Comparison of ENCODE assay signal across 8 mouse cellular contexts in the genomic region with DNA sequence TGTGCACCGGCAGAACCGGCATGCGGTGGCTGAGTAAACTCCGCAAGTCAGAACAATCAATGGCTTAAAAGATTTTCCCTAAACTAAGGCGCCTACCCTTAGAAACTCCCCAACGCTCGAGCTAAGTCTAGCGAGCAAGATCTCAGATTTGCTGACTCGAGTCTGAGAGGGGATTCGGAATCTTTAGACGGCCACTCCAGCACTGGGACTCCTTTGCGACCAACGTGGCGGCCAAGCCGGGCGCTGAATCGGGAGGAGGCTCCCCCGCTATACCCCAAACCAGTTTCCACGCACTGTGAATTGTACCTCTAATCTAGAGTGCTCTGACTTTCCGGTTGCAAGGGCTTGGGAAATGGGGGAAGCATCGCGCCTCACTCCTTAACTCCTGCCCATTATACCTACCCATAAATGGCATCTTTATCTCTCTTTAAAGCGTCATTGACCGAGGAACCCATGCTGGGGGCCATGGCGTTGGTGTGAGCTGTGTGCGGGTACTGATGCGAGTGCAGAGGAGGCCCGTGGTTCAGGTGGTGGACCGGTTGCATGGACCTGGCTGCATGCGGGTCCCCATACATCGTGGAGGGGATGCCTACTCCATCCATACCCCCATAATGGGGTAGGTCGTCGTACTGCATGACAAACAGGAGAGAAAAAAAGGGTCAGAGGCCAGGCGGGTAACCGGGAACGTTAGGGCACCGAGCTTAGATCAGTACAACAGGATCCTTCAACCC. TPM values are rescaled to one million over a fixed set of nuclear protein-coding genes. Genes with fewer than 3 reads are reported as not detected.
A peak's percentile ranks its signal among the peaks of the same experiment; 100 is the strongest.
DNase-seq lines count a peak whose midpoint lies in the region; ATAC-seq lines count a peak whose summit lies in the region.

No protein-coding gene starts in this region.

- no peaks in the 10 kb centered on the region for H3K9me3 ChIP-seq in embryonic facial prominence, embryonic 15.5 days (replicated peaks)
- no peaks in the 10 kb centered on the region for H3K9me3 ChIP-seq in hindbrain, embryonic 16.5 days (ENCODE audit: control insufficient read depth, low read length)
- no peaks in the 10 kb centered on the region for H3K9me3 ChIP-seq in midbrain, embryonic 10.5 days (replicated peaks)

- 7% methylated on average over 37 of the region's 37 CpGs for WGBS in embryonic facial prominence, embryonic 15.5 days
- 2% methylated on average over 37 of the region's 37 CpGs for WGBS in hindbrain, embryonic 16.5 days
- WGBS in midbrain, embryonic 10.5 days, result 0% methylated on average over 37 of the region's 37 CpGs

- H3K4me1 ChIP-seq in embryonic facial prominence, embryonic 15.5 days, result peaks cover 23% of the 10 kb centered on the region
- peaks cover 5% of the 10 kb centered on the region for H3K4me1 ChIP-seq in hindbrain, embryonic 16.5 days (ENCODE audit: control insufficient read depth, insufficient read depth, low read depth, low read length)
- peaks cover 72% of the 10 kb centered on the region for H3K4me1 ChIP-seq in midbrain, embryonic 10.5 days

- ATAC-seq in embryonic facial prominence, embryonic 15.5 days (ENCODE audit: insufficient number of reproducible peaks, low FRiP score, low TSS enrichment, low read depth), result no peak
- ATAC-seq in hindbrain, embryonic 16.5 days, result no peak
- no peak for ATAC-seq in granulocyte monocyte progenitor cell, adult 5-6 weeks (replicated peaks; ENCODE audit: poor library complexity, severe bottlenecking)

- peak overlapping the region; percentile 81 for H3K4me2 ChIP-seq in embryonic facial prominence, embryonic 15.5 days (replicated peaks)
- H3K4me2 ChIP-seq in hindbrain, embryonic 16.5 days (ENCODE audit: low read length), result peak overlapping the region; percentile 71

- DNase-seq in adrenal gland, postnatal 10 days, result peak; percentile 48
- no peak for DNase-seq in adrenal gland, adult 8-10 months
- DNase-seq in 3T3-L1 (ENCODE audit: low read depth, low spot score), result peak; percentile 53
- DNase-seq in midbrain, embryonic 10.5 days (ENCODE audit: low spot score), result peak; percentile 66
- no peak for DNase-seq in thymus, postnatal 4 days

- H3K27ac ChIP-seq in embryonic facial prominence, embryonic 15.5 days (replicated peaks), result peak overlapping the region; percentile 41
- H3K27ac ChIP-seq in hindbrain, embryonic 16.5 days (ENCODE audit: low read depth, low read length), result peak overlapping the region; percentile 91
- peak overlapping the region; percentile 99 for H3K27ac ChIP-seq in midbrain, embryonic 10.5 days (replicated peaks)

- H3K36me3 ChIP-seq in embryonic facial prominence, embryonic 15.5 days, result no peaks in the 10 kb centered on the region
- H3K36me3 ChIP-seq in hindbrain, embryonic 16.5 days (ENCODE audit: control insufficient read depth, insufficient read depth, low read length), result no peaks in the 10 kb centered on the region
- H3K36me3 ChIP-seq in midbrain, embryonic 10.5 days, result peaks cover 6% of the 10 kb centered on the region; the same call in 1 of the 2 replicates

- peak overlapping the region; percentile 39 for H3K9ac ChIP-seq in embryonic facial prominence, embryonic 15.5 days
- H3K9ac ChIP-seq in hindbrain, embryonic 16.5 days (ENCODE audit: low read depth, low read length), result peak overlapping the region; percentile 93

- peaks cover 13% of the 10 kb centered on the region for H3K27me3 ChIP-seq in embryonic facial prominence, embryonic 15.5 days
- H3K27me3 ChIP-seq in hindbrain, embryonic 16.5 days (replicated peaks; ENCODE audit: control insufficient read depth, insufficient read depth, low read length), result no peaks in the 10 kb centered on the region; the same call in 1 of the 2 replicates
- peaks cover 42% of the 10 kb centered on the region for H3K27me3 ChIP-seq in midbrain, embryonic 10.5 days (ENCODE audit: low read depth, poor library complexity, severe bottlenecking)

- H3K4me3 ChIP-seq in embryonic facial prominence, embryonic 15.5 days (replicated peaks), result peak overlapping the region; percentile 64
- H3K4me3 ChIP-seq in hindbrain, embryonic 16.5 days (ENCODE audit: low read length), result peak overlapping the region; percentile 75
- peak overlapping the region; percentile 75 for H3K4me3 ChIP-seq in midbrain, embryonic 10.5 days

RNA-seq across cellular contexts. Expression of a gene that starts 2.9 kb away (rescaled TPM):
- 10 to 100 TPM; 42.5 to 47.2 TPM for total RNA-seq in adrenal gland, postnatal 10 days (2021)
- 10 to 100 TPM; 47.3 to 67.8 (median 55.1) TPM for total RNA-seq in adrenal gland, adult 8-10 months (2022)
- polyA plus RNA-seq in embryonic facial prominence, embryonic 15.5 days (2015; fragmentation: Nextera tagmentation; extraction: Ambion mirVana), result 48.3 and 52.1 TPM in 2 replicates
- polyA plus RNA-seq in hindbrain, embryonic 16.5 days (2015; fragmentation: Nextera tagmentation; extraction: Ambion mirVana), result 182 and 183 TPM in 2 replicates
- polyA plus RNA-seq in midbrain, embryonic 10.5 days (2016; fragmentation: Nextera tagmentation; extraction: Ambion mirVana), result 44.5 and 48.0 TPM in 2 replicates
- total RNA-seq in granulocyte monocyte progenitor cell, adult 5-6 weeks (2014; fragmentation: Nextera tagmentation), result 12.6 and 24.4 TPM in 2 replicates
- 15.4 and 17.6 TPM in 2 replicates for total RNA-seq in granulocyte monocyte progenitor cell, adult 5-6 weeks (2017)

Comparison
In these comparisons a context has a peak if more than half of its experiments do, and no peak if none do; other contexts are left out.
1. DNase-seq: peak in adrenal gland, postnatal 10 days (single experiment), 3T3-L1 (single experiment) and midbrain, embryonic 10.5 days (single experiment); none in adrenal gland, adult 8-10 months (single experiment) and thymus, postnatal 4 days (single experiment).
2. H3K27ac ChIP-seq: peak in every context shown above with its lines; median percentile 99 in midbrain, embryonic 10.5 days; 91 in hindbrain, embryonic 16.5 days; 41 in embryonic facial prominence, embryonic 15.5 days.
3. Peak in every context shown above with its lines, with median percentiles within 50 percentile points of each other: H3K4me3 ChIP-seq.